Mouse (Mus musculus) cerebellum, adult 2 months (tissue): ENCODE measurements around the gene Nrxn2.

Source experiments
- CTCF ChIP-seq: fragments of 200-500 bp; IDR thresholded peaks from 2 replicates; pipeline ENCODE4 v1.5.1; 2011; ENCODE audit warnings: low read depth, mild to moderate bottlenecking, control low read depth, low read length, moderate library complexity, borderline replicate concordance; ENCODE audit not compliant: insufficient read depth
- POLR2A ChIP-seq: fragments of 200-500 bp; IDR thresholded peaks from 2 replicates; pipeline ENCODE4 v1.6.1; 2011; ENCODE audit warnings: low read length, control low read depth, borderline replicate concordance; ENCODE audit not compliant: insufficient read depth

DNA sequence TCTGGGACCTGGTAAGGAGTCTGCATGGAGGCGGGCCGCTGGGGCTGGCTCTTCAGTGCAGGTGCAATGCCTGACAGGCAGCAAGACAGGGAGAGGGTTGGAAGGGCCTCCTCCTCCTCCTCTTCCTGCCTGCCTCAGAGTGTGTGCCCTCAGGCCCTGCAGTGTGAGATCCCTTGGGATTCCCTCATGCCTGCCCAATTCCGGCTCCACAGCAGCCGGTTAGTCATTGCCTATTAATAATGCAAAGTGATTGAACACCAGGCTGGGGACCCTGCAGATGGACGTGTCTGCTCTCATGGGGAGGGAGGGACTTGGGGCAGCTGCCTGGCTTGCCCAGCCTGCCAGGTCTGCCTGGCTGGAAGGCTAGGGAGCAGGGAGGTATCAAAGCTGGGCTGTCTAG lies 46.6 kb downstream of the Nrxn2 start:
- TF ChIP-seq CTCF = no peak
- no peak for TF ChIP-seq POLR2A
